Mouse (Mus musculus): ENCODE results near the gene Galnt11. TPM values are rescaled to one million over a fixed set of nuclear protein-coding genes. Genes with fewer than 3 reads are reported as not detected.

Gene Galnt11
- polyA plus RNA-seq, 1 experiment from 2014 or later: 37.0 TPM

DNA sequence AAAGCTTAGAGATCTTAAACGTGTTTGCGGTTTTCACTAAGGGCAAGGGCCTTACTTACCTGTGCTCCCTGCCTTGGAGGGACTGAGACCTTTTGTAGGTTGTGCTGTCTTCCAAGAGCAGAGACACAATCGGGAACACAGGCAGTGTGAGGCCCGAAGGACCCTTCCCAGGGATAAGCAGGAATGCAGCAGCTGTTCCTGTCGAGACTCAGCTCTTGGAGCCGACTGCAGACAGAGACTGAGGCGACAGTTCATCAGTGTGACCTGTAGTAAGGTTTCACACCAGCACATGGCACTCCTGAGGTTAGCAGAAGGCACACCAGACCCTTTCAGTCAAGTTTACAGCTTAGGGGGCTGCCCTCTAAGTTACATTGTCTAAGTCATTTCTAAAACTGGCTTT lies 40.6 kb downstream of the Galnt11 start:
- H3K36me3 ChIP-seq (ENCODE audit: control insufficient read depth, insufficient read depth, low read length): no peaks in the 10 kb centered on the region; the same call in 1 of the 2 replicates
- 86% methylated on average over 7 of the region's 7 CpGs for WGBS
- no peak for ATAC-seq (replicated peaks; ENCODE audit: low FRiP score)

GRCm38 (mm10) chr5:25268258-25268888 lies 46.7 kb downstream of the Galnt11 start:
- H3K4me3 ChIP-seq (ENCODE audit: low read depth, low read length): no peak overlapping the region
- no peak overlapping the region for H3K4me2 ChIP-seq (ENCODE audit: low read depth, low read length, severe bottlenecking)
- H3K9me3 ChIP-seq (ENCODE audit: control insufficient read depth, low read length): no peaks in the 10 kb centered on the region
- 91% methylated on average over 4 of the region's 4 CpGs for WGBS
- H3K27me3 ChIP-seq (ENCODE audit: control insufficient read depth, insufficient read depth, low read length): no peaks in the 10 kb centered on the region
- H3K27ac ChIP-seq (ENCODE audit: low read depth, low read length): no peak overlapping the region
- H3K9ac ChIP-seq (ENCODE audit: low read length): no peak overlapping the region
- DNase-seq (ENCODE audit: low spot score): no peak
- H3K36me3 ChIP-seq (ENCODE audit: control insufficient read depth, insufficient read depth, low read length): no peaks in the 10 kb centered on the region; the same call in 1 of the 2 replicates
- ATAC-seq (replicated peaks; ENCODE audit: low FRiP score): no peak
- no peaks in the 10 kb centered on the region for H3K4me1 ChIP-seq (replicated peaks; ENCODE audit: control insufficient read depth, insufficient read depth, low read length)

More for the DNA sequence above, 40.6 kb downstream of the Galnt11 start:
- H3K27me3 ChIP-seq (ENCODE audit: control insufficient read depth, insufficient read depth, low read length): no peaks in the 10 kb centered on the region
- no peaks in the 10 kb centered on the region for H3K4me1 ChIP-seq (replicated peaks; ENCODE audit: control insufficient read depth, insufficient read depth, low read length)
- H3K4me3 ChIP-seq (ENCODE audit: low read depth, low read length): no peak overlapping the region
- H3K27ac ChIP-seq (ENCODE audit: low read depth, low read length): no peak overlapping the region
- no peak overlapping the region for H3K9ac ChIP-seq (ENCODE audit: low read length)
- no peak overlapping the region for H3K4me2 ChIP-seq (ENCODE audit: low read depth, low read length, severe bottlenecking)
- no peaks in the 10 kb centered on the region for H3K9me3 ChIP-seq (ENCODE audit: control insufficient read depth, low read length)
- no peak for DNase-seq (ENCODE audit: low spot score)

GRCm38 (mm10) chr5:25275629-25276028 lies 53.9 kb downstream of the Galnt11 start:
- Histone ChIP-seq H3K4me1 (replicated peaks; ENCODE audit: control insufficient read depth, insufficient read depth, low read length) (no peaks in the 10 kb centered on the region), H3K9me3 (ENCODE audit: control insufficient read depth, low read length) (no peaks in the 10 kb centered on the region), H3K27me3 (ENCODE audit: control insufficient read depth, insufficient read depth, low read length) (no peaks in the 10 kb centered on the region), H3K4me3 (ENCODE audit: low read depth, low read length) (no peak overlapping the region), H3K9ac (ENCODE audit: low read length) (no peak overlapping the region), H3K27ac (ENCODE audit: low read depth, low read length) (no peak overlapping the region), H3K36me3 (ENCODE audit: control insufficient read depth, insufficient read depth, low read length) (no peaks in the 10 kb centered on the region; the same call in none of the 2 replicates), H3K4me2 (ENCODE audit: low read depth, low read length, severe bottlenecking) (no peak overlapping the region)
- DNase-seq (ENCODE audit: low spot score) (no peak), ATAC-seq (replicated peaks; ENCODE audit: low FRiP score) (no peak)
- 89% methylated on average over 10 of the region's 10 CpGs for WGBS

GRCm38 (mm10) chr5:25276365-25276764 lies 54.7 kb downstream of the Galnt11 start:
- no peak for ATAC-seq (replicated peaks; ENCODE audit: low FRiP score)
- H3K36me3 ChIP-seq (ENCODE audit: control insufficient read depth, insufficient read depth, low read length): no peaks in the 10 kb centered on the region; the same call in none of the 2 replicates

DNA sequence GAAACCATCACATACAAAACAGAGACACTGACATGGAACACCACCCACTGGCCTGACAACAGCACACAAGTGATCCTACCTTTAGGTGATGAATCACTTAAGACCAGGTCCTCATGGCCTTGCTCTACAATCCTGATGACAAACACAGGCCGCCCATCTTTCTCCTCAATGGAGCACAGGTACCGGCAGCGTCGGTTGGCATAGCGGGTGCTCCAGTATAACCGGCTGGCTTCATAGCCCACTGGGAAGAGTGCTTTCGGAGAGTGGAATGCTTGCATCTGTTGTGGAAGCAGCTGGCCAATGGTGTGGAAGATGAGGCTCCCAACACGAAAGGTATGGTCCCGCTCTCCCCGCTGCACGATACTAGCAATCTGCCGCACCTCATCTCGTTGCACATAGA lies 62.3 kb downstream of the Galnt11 start:
- no peaks in the 10 kb centered on the region for H3K9me3 ChIP-seq (ENCODE audit: control insufficient read depth, low read length)
- H3K4me2 ChIP-seq (ENCODE audit: low read depth, low read length, severe bottlenecking): no peak overlapping the region
- no peak overlapping the region for H3K9ac ChIP-seq (ENCODE audit: low read length)
- peaks cover 9% of the 10 kb centered on the region for H3K36me3 ChIP-seq (ENCODE audit: control insufficient read depth, insufficient read depth, low read length)
- H3K4me1 ChIP-seq (replicated peaks; ENCODE audit: control insufficient read depth, insufficient read depth, low read length): no peaks in the 10 kb centered on the region
- no peaks in the 10 kb centered on the region for H3K27me3 ChIP-seq (ENCODE audit: control insufficient read depth, insufficient read depth, low read length)
- H3K4me3 ChIP-seq (ENCODE audit: low read depth, low read length): no peak overlapping the region
- no peak for ATAC-seq (replicated peaks; ENCODE audit: low FRiP score)
- no peak overlapping the region for H3K27ac ChIP-seq (ENCODE audit: low read depth, low read length)
- WGBS: 97% methylated on average over 13 of the region's 13 CpGs
- no peak for DNase-seq (ENCODE audit: low spot score)

More at GRCm38 (mm10) chr5:25276365-25276764, 54.7 kb downstream of the Galnt11 start:
- Histone ChIP-seq H3K9me3 (ENCODE audit: control insufficient read depth, low read length) (no peaks in the 10 kb centered on the region), H3K27ac (ENCODE audit: low read depth, low read length) (no peak overlapping the region), H3K9ac (ENCODE audit: low read length) (no peak overlapping the region), H3K4me1 (replicated peaks; ENCODE audit: control insufficient read depth, insufficient read depth, low read length) (no peaks in the 10 kb centered on the region), H3K4me3 (ENCODE audit: low read depth, low read length) (no peak overlapping the region), H3K4me2 (ENCODE audit: low read depth, low read length, severe bottlenecking) (no peak overlapping the region), H3K27me3 (ENCODE audit: control insufficient read depth, insufficient read depth, low read length) (no peaks in the 10 kb centered on the region)
- no peak for DNase-seq (ENCODE audit: low spot score)
- 83% methylated on average over 6 of the region's 6 CpGs for WGBS

DNA sequence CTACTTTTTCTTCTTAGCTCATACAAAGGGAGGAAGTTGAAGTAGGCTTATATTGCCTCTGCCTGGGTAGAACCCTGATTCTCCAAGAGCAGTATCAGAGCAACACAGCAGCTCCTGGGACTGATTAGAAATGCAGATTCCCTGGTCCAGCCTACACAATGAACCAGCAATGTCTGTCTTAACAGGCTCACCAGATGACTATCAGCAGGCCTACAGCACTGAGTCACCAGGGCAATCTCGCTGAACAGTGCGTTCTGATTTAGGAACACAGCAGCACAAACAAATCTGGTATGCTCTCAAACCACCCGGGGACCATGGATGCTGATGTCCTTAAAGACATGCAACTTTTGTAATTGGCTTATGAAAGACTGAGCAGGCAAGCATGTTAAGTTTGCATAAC lies 75.1 kb downstream of the Galnt11 start:
- H3K4me1 ChIP-seq (replicated peaks; ENCODE audit: control insufficient read depth, insufficient read depth, low read length): no peaks in the 10 kb centered on the region
- H3K9ac ChIP-seq (ENCODE audit: low read length): no peak overlapping the region
- no peaks in the 10 kb centered on the region for H3K9me3 ChIP-seq (ENCODE audit: control insufficient read depth, low read length)
- 75% methylated on average over 3 of the region's 3 CpGs for WGBS
- ATAC-seq (replicated peaks; ENCODE audit: low FRiP score) (no peak), DNase-seq (ENCODE audit: low spot score) (no peak)
- no peak overlapping the region for H3K4me3 ChIP-seq (ENCODE audit: low read depth, low read length)
- no peak overlapping the region for H3K27ac ChIP-seq (ENCODE audit: low read depth, low read length)
- no peak overlapping the region for H3K4me2 ChIP-seq (ENCODE audit: low read depth, low read length, severe bottlenecking)
- peaks cover 12% of the 10 kb centered on the region for H3K36me3 ChIP-seq (ENCODE audit: control insufficient read depth, insufficient read depth, low read length)
- H3K27me3 ChIP-seq (ENCODE audit: control insufficient read depth, insufficient read depth, low read length): no peaks in the 10 kb centered on the region

- Histone ChIP-seq H3K4me2 (ENCODE audit: low read depth, low read length, severe bottlenecking) (no peak overlapping the region), H3K27me3 (ENCODE audit: control insufficient read depth, insufficient read depth, low read length) (no peaks in the 10 kb centered on the region), H3K9ac (ENCODE audit: low read length) (no peak overlapping the region), H3K4me1 (replicated peaks; ENCODE audit: control insufficient read depth, insufficient read depth, low read length) (no peaks in the 10 kb centered on the region), H3K4me3 (ENCODE audit: low read depth, low read length) (no peak overlapping the region), H3K36me3 (ENCODE audit: control insufficient read depth, insufficient read depth, low read length) (peaks cover 9% of the 10 kb centered on the region), H3K9me3 (ENCODE audit: control insufficient read depth, low read length) (no peaks in the 10 kb centered on the region), H3K27ac (ENCODE audit: low read depth, low read length) (no peak overlapping the region)
- DNase-seq (ENCODE audit: low spot score) (no peak), ATAC-seq (replicated peaks; ENCODE audit: low FRiP score) (no peak)
- 100% methylated on average over 2 of the region's 2 CpGs for WGBS
These were observed 88.5 kb downstream of the Galnt11 start for GRCm38 (mm10) chr5:25310226-25310625.

GRCm38 (mm10) chr5:25313881-25314280 lies 92.2 kb downstream of the Galnt11 start:
- H3K4me1 ChIP-seq (replicated peaks; ENCODE audit: control insufficient read depth, insufficient read depth, low read length): no peaks in the 10 kb centered on the region
- H3K27ac ChIP-seq (ENCODE audit: low read depth, low read length): no peak overlapping the region
- H3K4me2 ChIP-seq (ENCODE audit: low read depth, low read length, severe bottlenecking): no peak overlapping the region
- H3K9ac ChIP-seq (ENCODE audit: low read length): no peak overlapping the region
- peaks cover 11% of the 10 kb centered on the region for H3K36me3 ChIP-seq (ENCODE audit: control insufficient read depth, insufficient read depth, low read length)
- no peak overlapping the region for H3K4me3 ChIP-seq (ENCODE audit: low read depth, low read length)
- H3K27me3 ChIP-seq (ENCODE audit: control insufficient read depth, insufficient read depth, low read length): no peaks in the 10 kb centered on the region
- DNase-seq (ENCODE audit: low spot score) (no peak), ATAC-seq (replicated peaks; ENCODE audit: low FRiP score) (no peak)
- no peaks in the 10 kb centered on the region for H3K9me3 ChIP-seq (ENCODE audit: control insufficient read depth, low read length)
- WGBS: 91% methylated on average over 6 of the region's 6 CpGs

Measured in forebrain, embryonic 11.5 days (tissue).